Mouse (Mus musculus) neural tube, embryonic 14.5 days (tissue): ENCODE measurements around the gene Nxn. TPM values are rescaled to one million over a fixed set of nuclear protein-coding genes. Genes with fewer than 3 reads are reported as not detected.

Experiments
- ATAC-seq: fragments of 200-750 bp; cut with Nextera tagmentation; 2 replicates; pipeline ENCODE4 v1.8.0; 2017; ENCODE audit warnings: low read depth, mild to moderate bottlenecking, moderate TSS enrichment, moderate library complexity
- H3K27ac ChIP-seq: fragments of 300-500 bp; sonication (generic); 2 replicates; pipeline ENCODE4 v1.5.1; 2014; ENCODE audit warnings: low read depth, mild to moderate bottlenecking, control low read depth, low read length, moderate library complexity, mixed read lengths
- H3K27me3 ChIP-seq: fragments of 300-500 bp; sonication (generic); 2 replicates; pipeline ENCODE4 v1.6.1; 2014; ENCODE audit warnings: low read length; ENCODE audit not compliant: control insufficient read depth, insufficient read depth
- H3K36me3 ChIP-seq: fragments of 300-500 bp; sonication (generic); 2 replicates; pipeline ENCODE4 v1.6.1; 2014; ENCODE audit warnings: low read length, mixed read lengths; ENCODE audit not compliant: control insufficient read depth, insufficient read depth
- H3K4me1 ChIP-seq: fragments of 300-500 bp; sonication (generic); 2 replicates; pipeline ENCODE4 v1.6.1; 2014; ENCODE audit warnings: low read length; ENCODE audit not compliant: control insufficient read depth, insufficient read depth
- H3K4me2 ChIP-seq: fragments of 300-500 bp; sonication (generic); 2 replicates; pipeline ENCODE4 v1.6.1; 2014; ENCODE audit warnings: mild to moderate bottlenecking, low read depth, low read length, control low read depth
- H3K4me3 ChIP-seq: fragments of 300-500 bp; sonication (generic); 2 replicates; pipeline ENCODE4 v1.5.1; 2014; ENCODE audit warnings: low read depth, low read length, control low read depth, mixed read lengths
- H3K9ac ChIP-seq: fragments of 300-500 bp; sonication (generic); replicated peaks from 2 replicates; pipeline ENCODE4 v1.6.1; 2014; ENCODE audit warnings: low read depth, mild to moderate bottlenecking, control low read depth, low read length, mixed read lengths
- H3K9me3 ChIP-seq: fragments of 300-500 bp; sonication (generic); 2 replicates; pipeline ENCODE4 v1.6.1; 2016; ENCODE audit warnings: low read length; ENCODE audit not compliant: control insufficient read depth
- WGBS: fragments of 180-500 bp; shearing (Covaris S2); extraction: QIAGEN DNeasy Blood & Tissue Kit; methylation state at CpG from one replicate; pipeline ENCODE4 v1.1.7; 2014; 5-methylcytosine and 5-hydroxymethylcytosine counted together
- polyA plus RNA-seq: library from polyadenylated mRNA; unstranded; fragments of >200 nt; fragmentation: Nextera tagmentation; extraction: Ambion mirVana; gene quantifications from 2 replicates; pipeline ENCODE4 v1.2.1, GENCODE M21; 2014

Nxn gene
- polyA plus RNA-seq, 1 experiment from 2014 or later: 23.5 TPM

DNA sequence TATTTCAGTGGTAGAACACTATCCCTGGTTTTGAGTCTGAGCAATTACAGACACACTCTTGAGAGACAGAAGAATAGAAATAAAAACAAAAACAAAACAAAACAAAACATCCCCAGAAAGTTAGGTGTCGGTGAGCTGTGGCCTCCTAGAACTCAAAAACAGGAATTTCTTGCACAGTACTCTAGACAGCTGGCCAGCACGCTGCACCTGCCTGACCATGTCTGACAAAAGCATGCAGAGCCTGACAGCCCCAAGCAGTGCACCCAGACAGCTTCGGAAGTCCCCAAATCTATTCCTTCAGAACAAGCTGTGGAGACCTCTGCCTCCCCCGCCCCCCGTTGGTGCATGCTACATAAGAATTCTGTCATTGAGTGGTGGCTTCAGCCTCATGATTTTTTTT is 49.1 kb downstream of the Nxn start:
- Histone ChIP-seq H3K27me3 (no peaks in the 10 kb centered on the region), H3K4me3 (no peak overlapping the region), H3K9me3 (no peaks in the 10 kb centered on the region), H3K36me3 (no peaks in the 10 kb centered on the region), H3K27ac (no peak overlapping the region; the same call in 1 of the 2 replicates), H3K4me2 (no peak overlapping the region), H3K4me1 (peaks cover 36% of the 10 kb centered on the region), H3K9ac (no peak overlapping the region)
- ATAC-seq: no peak
- WGBS: 39% methylated on average over 5 of the region's 5 CpGs

DNA sequence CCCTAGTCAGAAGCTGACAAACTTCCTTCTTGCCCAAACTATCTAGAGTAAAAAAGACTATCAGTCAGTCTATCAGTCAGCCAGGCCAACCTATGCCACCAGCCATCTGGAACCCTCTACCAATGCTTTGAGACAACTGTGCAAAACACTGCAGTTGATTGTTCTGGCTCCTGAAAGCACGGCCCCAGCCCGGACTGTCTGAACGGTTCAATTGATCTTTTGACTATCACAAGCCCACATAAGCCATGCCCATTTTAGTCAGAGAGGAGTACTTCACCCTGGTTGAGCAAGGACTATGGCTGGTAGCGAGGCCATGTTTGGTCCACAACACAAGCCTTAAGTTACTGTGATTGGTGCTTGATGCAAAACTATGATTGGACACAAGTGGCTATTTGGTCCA is 51.4 kb downstream of the Nxn start:
- Histone ChIP-seq H3K4me1 (peaks cover 35% of the 10 kb centered on the region), H3K27ac (no peak overlapping the region), H3K36me3 (no peaks in the 10 kb centered on the region), H3K9ac (no peak overlapping the region), H3K27me3 (no peaks in the 10 kb centered on the region), H3K4me2 (no peak overlapping the region), H3K9me3 (no peaks in the 10 kb centered on the region), H3K4me3 (no peak overlapping the region)
- no peak for ATAC-seq
- WGBS: 35% methylated on average over 4 of the region's 4 CpGs

DNA sequence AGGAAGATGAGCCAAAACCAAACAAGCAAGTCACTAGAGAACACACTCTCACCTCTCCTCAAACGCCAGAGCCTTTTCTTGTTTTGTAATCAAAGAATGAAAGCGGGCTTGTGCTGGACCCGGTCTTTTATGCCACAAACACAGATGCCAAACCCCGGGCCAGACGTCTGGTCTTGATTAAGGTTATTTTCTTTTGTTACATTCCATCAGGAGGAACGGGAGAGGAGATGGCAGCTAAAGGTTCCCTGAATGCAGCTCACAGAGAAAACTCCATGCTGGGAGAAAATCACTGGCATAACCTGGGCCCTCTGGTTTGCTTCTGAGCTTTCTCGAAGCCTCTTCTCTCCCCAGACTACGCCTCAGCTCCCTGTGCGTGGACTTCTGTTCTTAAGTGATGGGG is 55.9 kb downstream of the Nxn start:
- H3K4me1 ChIP-seq: peaks cover 5% of the 10 kb centered on the region; the same call in 1 of the 2 replicates
- H3K9ac ChIP-seq: no peak overlapping the region
- no peaks in the 10 kb centered on the region for H3K9me3 ChIP-seq
- 44% methylated on average over 9 of the region's 9 CpGs for WGBS
- H3K4me2 ChIP-seq: no peak overlapping the region
- no peak for ATAC-seq
- no peaks in the 10 kb centered on the region for H3K36me3 ChIP-seq
- H3K27me3 ChIP-seq: no peaks in the 10 kb centered on the region
- H3K27ac ChIP-seq: no peak overlapping the region
- H3K4me3 ChIP-seq: no peak overlapping the region

DNA sequence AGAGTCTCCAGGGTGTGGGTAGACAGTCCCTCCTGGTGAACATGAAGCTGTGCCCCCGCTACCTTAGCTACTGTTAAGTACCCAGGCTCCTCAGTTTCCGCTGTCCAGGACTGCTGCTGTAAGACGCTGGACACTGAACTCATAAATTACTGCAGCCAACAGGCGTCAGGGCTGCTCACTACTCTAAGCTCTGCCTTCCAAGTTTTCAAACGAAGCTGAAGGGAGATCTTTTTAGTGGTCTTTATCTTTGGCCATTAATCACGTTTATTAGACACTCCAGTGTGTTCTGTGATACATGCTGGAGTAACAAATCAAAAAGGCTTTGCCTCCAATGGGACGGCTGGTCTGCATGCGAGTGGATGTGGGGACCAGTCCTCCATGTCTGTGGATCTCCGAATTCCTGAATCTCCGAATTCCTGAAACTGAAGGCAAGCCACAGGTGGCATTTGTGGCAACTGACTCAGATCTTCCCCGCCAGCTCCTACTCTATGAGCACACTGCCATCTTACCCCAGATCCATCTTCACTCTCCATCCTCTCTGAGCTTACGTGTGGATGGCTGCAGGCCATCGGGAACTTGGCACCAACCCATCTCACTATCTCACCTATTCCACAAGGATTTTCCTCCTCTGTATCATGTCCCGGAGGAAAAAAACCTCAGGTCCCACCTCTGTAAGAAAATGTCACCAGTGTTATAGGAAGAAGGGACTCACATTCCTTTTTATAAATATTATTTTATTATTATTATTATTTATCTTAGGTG is 56.9 kb downstream of the Nxn start:
- Histone ChIP-seq H3K36me3 (no peaks in the 10 kb centered on the region), H3K27ac (no peak overlapping the region), H3K27me3 (no peaks in the 10 kb centered on the region), H3K4me1 (0 out of 2 replicates have a peak, but pooled peaks cover 3% of the 10 kb centered on the region), H3K4me2 (no peak overlapping the region), H3K9me3 (no peaks in the 10 kb centered on the region), H3K9ac (no peak overlapping the region), H3K4me3 (no peak overlapping the region)
- ATAC-seq: no peak
- WGBS: 33% methylated on average over 14 of the region's 14 CpGs

DNA sequence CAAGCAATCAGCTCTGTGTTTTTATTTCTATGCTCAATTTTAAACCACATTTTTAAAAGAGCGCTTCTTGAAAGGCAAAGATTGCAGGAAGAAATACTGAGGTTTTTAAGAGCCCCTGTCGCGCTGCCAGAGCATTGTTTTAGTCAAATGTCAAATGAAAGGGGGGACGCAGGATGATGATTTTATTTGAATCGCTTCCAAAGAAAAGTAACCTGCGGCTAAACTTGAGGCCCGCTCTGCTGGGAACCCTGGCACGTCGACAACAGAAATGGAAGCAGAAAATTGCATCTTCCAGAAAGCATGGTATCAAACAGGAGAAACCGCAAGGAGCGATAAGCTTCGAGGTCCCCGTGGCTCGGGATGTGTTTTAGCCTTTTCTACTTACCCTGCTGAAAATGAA is 57.8 kb downstream of the Nxn start:
- no peak overlapping the region for H3K9ac ChIP-seq
- H3K36me3 ChIP-seq: no peaks in the 10 kb centered on the region
- H3K9me3 ChIP-seq: no peaks in the 10 kb centered on the region
- 0 out of 2 replicates have a peak, but pooled peaks cover 3% of the 10 kb centered on the region for H3K4me1 ChIP-seq
- H3K4me3 ChIP-seq: no peak overlapping the region
- ATAC-seq: no peak
- no peak overlapping the region for H3K27ac ChIP-seq
- no peaks in the 10 kb centered on the region for H3K27me3 ChIP-seq
- H3K4me2 ChIP-seq: no peak overlapping the region
- WGBS: 43% methylated on average over 14 of the region's 14 CpGs

DNA sequence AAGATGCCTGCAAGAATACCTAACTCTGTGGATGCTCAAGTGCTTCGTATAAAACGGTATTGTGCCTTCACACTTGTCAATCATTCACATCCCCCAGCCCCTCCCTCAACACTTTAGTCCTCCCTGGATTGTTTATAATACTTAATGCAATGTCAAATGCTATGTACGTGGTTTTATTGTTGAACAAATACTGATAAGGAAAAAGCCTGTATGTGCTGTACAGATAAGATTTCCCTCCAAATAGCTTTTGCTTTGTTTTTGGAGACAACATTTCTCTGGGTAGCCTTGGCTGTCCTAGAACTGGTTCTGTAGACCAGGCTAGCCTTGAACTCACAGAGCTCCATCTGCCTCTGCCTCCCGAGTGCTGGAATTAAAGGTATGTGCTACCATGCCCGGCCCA is 59.1 kb downstream of the Nxn start:
- 87% methylated on average over 5 of the region's 5 CpGs for WGBS
- H3K4me3 ChIP-seq: no peak overlapping the region
- 0 out of 2 replicates have a peak, but pooled peaks cover 3% of the 10 kb centered on the region for H3K4me1 ChIP-seq
- no peak overlapping the region for H3K4me2 ChIP-seq
- no peak for ATAC-seq
- no peak overlapping the region for H3K27ac ChIP-seq
- no peaks in the 10 kb centered on the region for H3K27me3 ChIP-seq
- H3K9ac ChIP-seq: no peak overlapping the region
- H3K9me3 ChIP-seq: no peaks in the 10 kb centered on the region
- H3K36me3 ChIP-seq: no peaks in the 10 kb centered on the region

DNA sequence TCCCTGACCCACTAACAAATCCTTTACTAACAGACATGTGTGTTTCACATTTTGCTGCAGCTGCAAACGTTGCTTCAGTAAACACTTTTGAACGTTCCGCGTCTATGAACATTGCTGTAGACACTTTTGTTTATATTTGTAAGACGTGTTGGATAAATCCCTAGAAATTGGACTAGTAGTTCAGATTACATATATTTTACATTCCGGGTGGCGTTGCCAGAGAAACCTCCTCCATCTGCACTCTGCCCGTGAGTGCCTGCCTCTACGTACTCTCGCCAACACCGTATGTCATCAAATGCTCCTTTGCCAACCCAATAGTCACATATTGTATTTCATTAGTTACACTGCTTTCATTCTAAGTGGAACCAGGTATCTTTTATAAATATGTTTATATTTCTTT is 59.8 kb downstream of the Nxn start:
- H3K9me3 ChIP-seq: no peaks in the 10 kb centered on the region
- no peak overlapping the region for H3K9ac ChIP-seq
- H3K36me3 ChIP-seq: no peaks in the 10 kb centered on the region
- 66% methylated on average over 11 of the region's 11 CpGs for WGBS
- H3K27ac ChIP-seq: no peak overlapping the region
- no peak overlapping the region for H3K4me3 ChIP-seq
- H3K4me2 ChIP-seq: no peak overlapping the region
- H3K27me3 ChIP-seq: no peaks in the 10 kb centered on the region
- no peak for ATAC-seq
- H3K4me1 ChIP-seq: 0 out of 2 replicates have a peak, but pooled peaks cover 3% of the 10 kb centered on the region

DNA sequence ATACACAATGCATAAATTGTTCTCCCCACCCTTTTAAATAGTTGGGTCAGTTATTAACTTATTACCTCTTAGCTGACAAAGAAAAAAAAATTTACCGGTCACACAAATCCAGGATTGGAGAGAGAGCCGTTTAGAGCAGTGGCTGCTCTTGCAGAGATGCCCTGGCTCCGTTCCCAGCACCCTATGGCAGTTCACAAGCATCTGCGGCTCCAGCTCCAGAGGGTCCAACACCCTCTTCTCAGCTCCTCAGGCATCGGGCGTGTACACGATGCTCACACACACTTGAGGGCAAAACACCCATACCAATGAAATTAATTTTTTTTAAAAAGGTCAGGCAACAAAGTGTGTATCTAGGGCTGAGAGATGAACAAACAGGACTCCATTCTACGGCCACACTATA is 60.3 kb downstream of the Nxn start:
- no peak overlapping the region for H3K4me3 ChIP-seq
- 0 out of 2 replicates have a peak, but pooled peaks cover 3% of the 10 kb centered on the region for H3K4me1 ChIP-seq
- 81% methylated on average over 8 of the region's 8 CpGs for WGBS
- no peak overlapping the region for H3K27ac ChIP-seq
- ATAC-seq: no peak
- H3K27me3 ChIP-seq: no peaks in the 10 kb centered on the region
- no peak overlapping the region for H3K9ac ChIP-seq
- no peak overlapping the region for H3K4me2 ChIP-seq
- no peaks in the 10 kb centered on the region for H3K36me3 ChIP-seq
- no peaks in the 10 kb centered on the region for H3K9me3 ChIP-seq

DNA sequence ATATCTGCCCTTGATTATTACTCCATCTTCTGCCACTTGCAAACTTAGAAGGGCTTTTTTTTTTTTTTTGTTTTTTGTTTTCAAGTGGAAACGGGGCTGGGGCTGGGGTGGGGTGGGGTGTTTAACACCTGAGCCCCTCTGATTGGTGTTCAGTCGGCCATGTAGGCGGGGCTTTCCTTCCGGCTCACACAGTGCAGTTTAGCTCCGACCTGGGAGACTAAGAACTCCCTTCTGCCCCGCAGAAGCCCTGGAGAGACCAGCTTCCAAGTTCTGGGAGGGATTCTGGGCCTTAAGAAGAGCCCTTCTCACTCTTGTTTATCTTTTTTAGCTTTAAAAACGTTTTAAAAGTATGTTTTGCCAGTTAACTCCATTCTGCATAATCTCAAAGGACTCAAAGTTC is 61.2 kb downstream of the Nxn start:
- ATAC-seq: no peak
- Histone ChIP-seq H3K4me1 (0 out of 2 replicates have a peak, but pooled peaks cover 3% of the 10 kb centered on the region), H3K9me3 (no peaks in the 10 kb centered on the region), H3K4me2 (no peak overlapping the region), H3K27me3 (no peaks in the 10 kb centered on the region), H3K4me3 (no peak overlapping the region), H3K27ac (no peak overlapping the region), H3K9ac (no peak overlapping the region), H3K36me3 (no peaks in the 10 kb centered on the region)
- 16% methylated on average over 7 of the region's 7 CpGs for WGBS
